Mouse (Mus musculus): ENCODE results near the gene Gm7697.
"Not testable (repeated sequence)": the region's sequence is repeated elsewhere in the genome, so short reads cannot be mapped to it uniquely, and the experiment has no call there.

DNA sequence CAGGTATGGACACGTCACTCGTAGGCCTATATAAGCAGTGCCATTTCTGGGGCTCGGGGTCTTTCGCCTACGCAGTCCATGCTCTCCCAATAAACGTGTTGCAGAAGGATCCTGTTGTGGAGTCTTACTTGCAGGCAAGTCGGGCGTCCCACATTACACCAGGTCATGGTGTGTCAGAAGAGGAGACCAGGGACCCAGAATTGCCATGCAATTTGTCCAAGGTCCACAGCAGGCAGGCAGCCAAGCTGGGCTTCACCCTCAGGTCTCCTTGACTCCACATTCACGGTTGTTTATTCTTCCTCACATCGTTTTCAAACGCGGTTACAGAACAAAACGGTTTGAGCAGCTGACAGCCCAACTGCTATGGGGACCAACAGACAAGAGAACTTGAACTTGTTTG lies 21.7 kb upstream of the Gm7697 start:
- not testable (repeated sequence) for TF ChIP-seq CTCF (IDR thresholded peaks at IDR 0.05; ENCODE audit: low read depth, low read length); POLR2A (IDR thresholded peaks at IDR 0.05; ENCODE audit: extremely low read depth, insufficient read depth, low read length)

All from liver, adult 2 months (tissue).